Mouse (Mus musculus): ENCODE measurements around the gene Brsk2.

DNA sequence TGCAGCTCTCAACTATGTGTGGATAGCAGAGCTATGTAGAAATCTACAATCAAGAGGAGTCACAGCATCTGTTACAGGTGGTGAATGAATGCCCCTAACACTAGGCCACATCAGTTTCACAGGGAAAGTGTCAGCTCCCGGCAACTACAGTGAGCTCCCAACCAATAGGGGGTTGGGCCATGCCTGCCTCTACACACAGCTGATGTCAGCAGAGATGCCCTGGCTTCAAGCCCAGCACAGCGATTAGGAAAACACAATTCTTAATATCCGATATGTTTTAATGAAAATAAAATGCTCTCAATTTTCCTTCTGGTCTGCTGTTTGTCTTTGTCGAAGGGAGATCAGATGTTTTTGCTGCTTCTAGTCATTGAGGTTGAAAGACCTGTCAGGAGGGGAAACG lies 6.1 kb upstream of the Brsk2 start:
- no peak for TF ChIP-seq CTCF (IDR thresholded peaks at IDR 0.05; ENCODE audit: low read depth)
- no peak for TF ChIP-seq EP300 (IDR thresholded peaks at IDR 0.05; ENCODE audit: low read depth)
